Mouse (Mus musculus) midbrain, embryonic 12.5 days (tissue): ENCODE measurements around the gene Cfap54. TPM values are rescaled to one million over a fixed set of nuclear protein-coding genes. Genes with fewer than 3 reads are reported as not detected.

Experiments used
- ATAC-seq: fragments of 200-750 bp; cut with Nextera tagmentation; 2 replicates; pipeline ENCODE4 v1.8.0; 2017; ENCODE audit warnings: low read depth, moderate TSS enrichment, moderate library complexity; ENCODE audit not compliant: low FRiP score
- H3K27ac ChIP-seq: fragments of 300-500 bp; sonication (generic); replicated peaks from 2 replicates; pipeline ENCODE4 v1.5.1; 2016; ENCODE audit warnings: mild to moderate bottlenecking
- H3K27me3 ChIP-seq: fragments of 300-500 bp; sonication (generic); 2 replicates; pipeline ENCODE4 v1.6.1; 2016; ENCODE audit warnings: mild to moderate bottlenecking
- H3K36me3 ChIP-seq: fragments of 300-500 bp; sonication (generic); 2 replicates; pipeline ENCODE4 v1.6.1; 2016
- H3K4me1 ChIP-seq: fragments of 300-500 bp; sonication (generic); 2 replicates; pipeline ENCODE4 v1.6.1; 2016
- H3K4me2 ChIP-seq: fragments of 300-500 bp; sonication (generic); replicated peaks from 2 replicates; pipeline ENCODE4 v1.6.1; 2016; ENCODE audit warnings: mild to moderate bottlenecking, moderate library complexity
- H3K4me3 ChIP-seq: fragments of 300-500 bp; sonication (generic); 2 replicates; pipeline ENCODE4 v1.5.1; 2016; ENCODE audit warnings: mild to moderate bottlenecking
- H3K9ac ChIP-seq: fragments of 300-500 bp; sonication (generic); replicated peaks from 2 replicates; pipeline ENCODE4 v1.6.1; 2016; ENCODE audit warnings: mild to moderate bottlenecking, moderate library complexity
- H3K9me3 ChIP-seq: fragments of 300-500 bp; sonication (generic); 2 replicates; pipeline ENCODE4 v1.6.1; 2016; ENCODE audit warnings: mild to moderate bottlenecking
- WGBS: fragments of 180-500 bp; shearing (Covaris S2); methylation state at CpG from one replicate; pipeline ENCODE4 v1.1.7; 2016; 5-methylcytosine and 5-hydroxymethylcytosine counted together
- polyA plus RNA-seq: library from polyadenylated mRNA; unstranded; fragments of >200 nt; fragmentation: Nextera tagmentation; extraction: Ambion mirVana; gene quantifications from 2 replicates; pipeline ENCODE4 v1.2.1, GENCODE M21; 2016

The Cfap54 gene
- 1.3 and 1.6 TPM in 2 replicates for polyA plus RNA-seq

DNA sequence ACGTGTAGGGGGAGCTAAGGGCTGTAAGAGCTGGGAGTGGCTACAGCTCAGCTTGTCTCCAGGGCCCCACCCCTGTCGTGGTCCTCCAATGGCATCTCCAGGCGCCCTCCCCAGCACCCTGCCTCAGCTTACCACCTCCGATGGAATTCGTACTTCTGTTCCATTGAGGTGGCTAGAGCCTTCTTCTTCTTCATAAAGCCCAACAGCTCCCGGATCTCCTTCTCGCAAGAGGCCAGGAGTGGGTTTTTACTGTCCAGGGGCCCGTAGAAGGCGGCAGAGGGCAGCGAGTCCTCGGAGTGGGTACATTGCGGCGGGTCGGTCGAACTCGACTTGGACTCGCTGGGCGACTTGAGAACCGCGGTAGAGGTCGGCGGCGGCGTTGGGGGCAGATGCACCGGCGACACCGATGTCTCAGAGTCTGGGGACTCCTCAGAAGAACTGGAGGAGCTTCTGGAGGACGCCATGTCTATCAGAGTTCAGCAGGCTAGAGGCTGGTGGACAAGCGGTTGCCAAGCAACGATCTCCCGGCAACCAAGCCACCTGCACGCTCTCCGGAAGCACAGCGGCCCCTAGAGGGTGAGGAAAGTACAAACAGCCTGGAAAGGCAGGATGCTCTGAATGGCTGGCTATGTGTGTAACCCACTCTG, at the start of gene Cfap54:
Gene Cfap54, minus strand, starts transcription at position 486 of the 647 bp plus-strand sequence.
- ATAC-seq, result peak; percentile 90
- under 1% methylated on average over 34 of the region's 34 CpGs for WGBS
- H3K27me3 ChIP-seq, result no peaks in the 10 kb centered on the region
- H3K27ac ChIP-seq, result no peak within 1 kb of the TSS
- H3K36me3 ChIP-seq, result no peaks in the 10 kb centered on the region
- peak within 1 kb of the TSS; percentile 60 for H3K4me2 ChIP-seq
- no peaks in the 10 kb centered on the region for H3K9me3 ChIP-seq
- H3K4me1 ChIP-seq, result peaks cover 26% of the 10 kb centered on the region
- peak within 1 kb of the TSS; percentile 59 for H3K4me3 ChIP-seq
- H3K9ac ChIP-seq, result peak within 1 kb of the TSS; percentile 56

GRCm38 (mm10) chr10:93130456-93130940, 49.1 kb upstream of the Cfap54 start:
- Histone ChIP-seq H3K36me3 (no peaks in the 10 kb centered on the region), H3K27ac (0 out of 2 replicates have a peak overlapping the region, but pooled peaks have one; percentile 10), H3K4me1 (peaks cover 12% of the 10 kb centered on the region; the same call in 1 of the 2 replicates), H3K9ac (no peak overlapping the region), H3K27me3 (no peaks in the 10 kb centered on the region), H3K4me3 (no peak overlapping the region), H3K9me3 (no peaks in the 10 kb centered on the region), H3K4me2 (no peak overlapping the region)
- WGBS, result 43% methylated on average over 10 of the region's 10 CpGs
- no peak for ATAC-seq

- peaks cover 12% of the 10 kb centered on the region; the same call in 1 of the 2 replicates for H3K4me1 ChIP-seq
- no peak overlapping the region for H3K9ac ChIP-seq
- no peak overlapping the region for H3K4me2 ChIP-seq
- ATAC-seq, result no peak
- no peaks in the 10 kb centered on the region for H3K27me3 ChIP-seq
- no peak overlapping the region for H3K4me3 ChIP-seq
- WGBS, result 45% methylated on average over 9 of the region's 9 CpGs
- no peaks in the 10 kb centered on the region for H3K9me3 ChIP-seq
- H3K27ac ChIP-seq, result no peak overlapping the region
- no peaks in the 10 kb centered on the region for H3K36me3 ChIP-seq
These were observed 48.6 kb upstream of the Cfap54 start for GRCm38 (mm10) chr10:93129904-93130455.

GRCm38 (mm10) chr10:93129345-93129744, 47.9 kb upstream of the Cfap54 start:
- Histone ChIP-seq H3K4me1 (peaks cover 12% of the 10 kb centered on the region; the same call in 1 of the 2 replicates), H3K4me3 (no peak overlapping the region), H3K27ac (no peak overlapping the region), H3K4me2 (no peak overlapping the region), H3K9me3 (no peaks in the 10 kb centered on the region), H3K36me3 (no peaks in the 10 kb centered on the region), H3K27me3 (no peaks in the 10 kb centered on the region), H3K9ac (no peak overlapping the region)
- no peak for ATAC-seq
- 95% methylated on average over 1 of the region's 1 CpGs for WGBS

DNA sequence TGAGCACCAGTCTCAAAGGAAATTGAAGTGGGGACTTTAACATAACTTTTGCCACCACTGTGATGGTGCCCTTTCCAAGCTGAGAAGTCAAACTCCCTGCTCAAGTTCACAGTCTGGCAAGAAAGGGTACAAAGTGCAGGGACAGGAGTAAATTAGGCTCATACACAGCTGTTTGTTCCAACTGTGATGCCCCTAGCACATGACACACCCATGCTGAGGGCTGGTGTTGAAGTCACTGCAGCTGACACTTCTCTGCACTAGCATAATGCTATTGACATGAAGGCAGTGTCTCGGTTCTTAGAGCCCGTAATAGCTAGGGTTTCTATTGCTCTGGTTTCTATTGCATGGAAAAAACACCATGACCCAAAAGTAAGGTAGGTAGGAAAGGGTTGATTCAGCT, 47.1 kb upstream of the Cfap54 start:
- H3K27ac ChIP-seq, result no peak overlapping the region
- 84% methylated on average over 2 of the region's 2 CpGs for WGBS
- no peaks in the 10 kb centered on the region for H3K27me3 ChIP-seq
- no peak overlapping the region for H3K4me2 ChIP-seq
- peaks cover 12% of the 10 kb centered on the region; the same call in 1 of the 2 replicates for H3K4me1 ChIP-seq
- no peak overlapping the region for H3K9ac ChIP-seq
- H3K4me3 ChIP-seq, result no peak overlapping the region
- no peak for ATAC-seq
- H3K36me3 ChIP-seq, result no peaks in the 10 kb centered on the region
- H3K9me3 ChIP-seq, result no peaks in the 10 kb centered on the region

DNA sequence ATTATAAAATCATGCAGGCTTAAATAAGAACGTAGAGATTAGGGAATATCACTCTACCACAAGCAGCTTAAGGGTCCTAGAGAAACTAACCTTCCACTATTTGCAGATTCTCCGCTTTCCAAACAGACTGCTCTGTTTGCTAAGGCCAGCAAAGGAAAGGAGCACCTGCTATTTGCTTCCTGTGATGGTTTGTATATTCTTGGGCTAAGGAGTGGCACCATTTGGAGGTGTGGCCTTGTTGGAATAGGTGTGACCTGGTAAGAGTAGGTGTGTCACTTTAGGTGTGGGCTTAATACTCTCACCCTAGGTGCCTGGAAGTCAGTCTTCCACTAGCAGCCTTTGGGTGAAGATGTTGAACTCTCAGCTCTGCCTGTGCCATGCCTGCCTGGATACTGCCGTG, 44.6 kb upstream of the Cfap54 start:
- H3K27me3 ChIP-seq, result no peaks in the 10 kb centered on the region
- no peak overlapping the region for H3K9ac ChIP-seq
- no peak overlapping the region for H3K27ac ChIP-seq
- WGBS, result 81% methylated on average over 3 of the region's 3 CpGs
- no peak for ATAC-seq
- no peak overlapping the region for H3K4me2 ChIP-seq
- no peaks in the 10 kb centered on the region for H3K9me3 ChIP-seq
- peaks cover 12% of the 10 kb centered on the region; the same call in 1 of the 2 replicates for H3K4me1 ChIP-seq
- no peak overlapping the region for H3K4me3 ChIP-seq
- H3K36me3 ChIP-seq, result no peaks in the 10 kb centered on the region

- Histone ChIP-seq H3K4me2 (no peak overlapping the region), H3K9ac (no peak overlapping the region), H3K9me3 (no peaks in the 10 kb centered on the region), H3K4me3 (no peak overlapping the region), H3K27ac (no peak overlapping the region), H3K27me3 (no peaks in the 10 kb centered on the region), H3K4me1 (0 out of 2 replicates have a peak, but pooled peaks cover 4% of the 10 kb centered on the region), H3K36me3 (no peaks in the 10 kb centered on the region)
- no peak for ATAC-seq
- WGBS, result 79% methylated on average over 12 of the region's 12 CpGs
These were observed 42.7 kb upstream of the Cfap54 start for GRCm38 (mm10) chr10:93123957-93124613.

GRCm38 (mm10) chr10:93123310-93123709, 41.9 kb upstream of the Cfap54 start:
- no peak overlapping the region for H3K27ac ChIP-seq
- H3K4me3 ChIP-seq, result no peak overlapping the region
- no peaks in the 10 kb centered on the region for H3K4me1 ChIP-seq
- no peak for ATAC-seq
- H3K9me3 ChIP-seq, result no peaks in the 10 kb centered on the region
- H3K9ac ChIP-seq, result no peak overlapping the region
- no peaks in the 10 kb centered on the region for H3K36me3 ChIP-seq
- H3K27me3 ChIP-seq, result no peaks in the 10 kb centered on the region
- 78% methylated on average over 4 of the region's 4 CpGs for WGBS
- H3K4me2 ChIP-seq, result no peak overlapping the region

GRCm38 (mm10) chr10:93122399-93123184, 41.2 kb upstream of the Cfap54 start:
- no peak for ATAC-seq
- H3K4me1 ChIP-seq, result no peaks in the 10 kb centered on the region
- H3K4me2 ChIP-seq, result no peak overlapping the region
- H3K9me3 ChIP-seq, result no peaks in the 10 kb centered on the region
- WGBS, result 70% methylated on average over 12 of the region's 12 CpGs
- no peak overlapping the region for H3K4me3 ChIP-seq
- no peaks in the 10 kb centered on the region for H3K36me3 ChIP-seq
- H3K27me3 ChIP-seq, result no peaks in the 10 kb centered on the region
- H3K9ac ChIP-seq, result no peak overlapping the region
- H3K27ac ChIP-seq, result no peak overlapping the region

DNA sequence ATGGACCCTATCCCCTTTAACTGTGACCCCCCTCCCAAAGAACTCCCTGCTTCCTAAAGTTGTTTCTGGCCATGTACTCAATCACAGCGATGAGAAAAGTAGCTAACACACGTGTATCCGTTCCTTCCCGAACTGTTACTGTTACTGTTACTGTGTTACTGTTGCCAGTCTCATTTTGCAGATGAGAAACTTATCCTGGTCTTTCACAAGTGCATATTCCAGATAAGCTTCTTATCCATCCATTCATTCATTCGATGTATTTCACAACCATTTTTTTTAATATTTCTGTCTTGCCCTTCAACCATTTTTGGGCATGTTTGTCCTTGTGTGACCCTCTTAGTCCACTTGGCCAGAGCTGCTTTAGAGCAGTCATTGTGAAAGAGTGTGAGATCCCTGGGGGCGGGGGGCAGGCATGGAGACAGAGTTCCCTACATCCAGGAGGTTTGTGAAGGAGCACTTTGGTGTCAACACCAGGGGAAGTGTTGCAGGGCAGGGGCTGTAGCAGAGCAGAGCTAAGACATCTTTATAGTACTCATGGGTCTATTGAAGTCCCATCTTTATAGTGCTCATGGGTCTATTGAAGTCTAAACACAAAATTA, 39.9 kb upstream of the Cfap54 start:
- H3K4me1 ChIP-seq, result no peaks in the 10 kb centered on the region
- 86% methylated on average over 6 of the region's 6 CpGs for WGBS
- no peaks in the 10 kb centered on the region for H3K9me3 ChIP-seq
- no peak overlapping the region for H3K9ac ChIP-seq
- H3K4me2 ChIP-seq, result no peak overlapping the region
- H3K27ac ChIP-seq, result no peak overlapping the region
- no peaks in the 10 kb centered on the region for H3K27me3 ChIP-seq
- H3K36me3 ChIP-seq, result no peaks in the 10 kb centered on the region
- no peak overlapping the region for H3K4me3 ChIP-seq
- no peak for ATAC-seq

DNA sequence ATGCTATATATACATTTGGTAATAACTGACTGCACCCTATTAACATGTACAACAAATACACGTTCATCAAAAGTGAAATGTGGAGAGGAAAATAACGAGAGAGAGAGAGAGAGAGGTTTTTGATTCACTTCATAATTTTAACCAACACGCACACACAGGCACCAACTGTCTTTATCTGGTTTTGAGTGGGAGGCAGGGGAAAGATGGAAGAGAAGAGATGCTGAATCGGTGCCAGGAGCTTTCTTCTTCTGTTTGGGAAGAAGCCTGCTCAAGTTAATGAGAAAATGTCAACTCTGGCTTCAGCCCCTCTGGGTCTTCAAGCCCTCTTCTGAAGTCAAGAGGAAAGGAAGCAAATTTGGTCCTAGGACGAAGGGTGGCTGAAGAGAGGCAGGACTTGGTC, 38.4 kb upstream of the Cfap54 start:
- Histone ChIP-seq H3K27me3 (no peaks in the 10 kb centered on the region), H3K36me3 (no peaks in the 10 kb centered on the region), H3K27ac (no peak overlapping the region), H3K9me3 (no peaks in the 10 kb centered on the region), H3K9ac (no peak overlapping the region), H3K4me1 (no peaks in the 10 kb centered on the region), H3K4me3 (no peak overlapping the region), H3K4me2 (no peak overlapping the region)
- 85% methylated on average over 5 of the region's 5 CpGs for WGBS
- ATAC-seq, result no peak
